Mouse (Mus musculus) embryo, embryonic 9.5 days (tissue): ENCODE measurements around the gene Fibp.
"Not testable (repeated sequence)": the region's sequence is repeated elsewhere in the genome, so short reads cannot be mapped to it uniquely, and the experiment has no call there.

ENCODE experiments used
- DNase-seq: peaks from one replicate; pipeline ENCODE4 v3.0.0-alpha.2; 2017; ENCODE audit errors: extremely low spot score

Gene Fibp

DNA sequence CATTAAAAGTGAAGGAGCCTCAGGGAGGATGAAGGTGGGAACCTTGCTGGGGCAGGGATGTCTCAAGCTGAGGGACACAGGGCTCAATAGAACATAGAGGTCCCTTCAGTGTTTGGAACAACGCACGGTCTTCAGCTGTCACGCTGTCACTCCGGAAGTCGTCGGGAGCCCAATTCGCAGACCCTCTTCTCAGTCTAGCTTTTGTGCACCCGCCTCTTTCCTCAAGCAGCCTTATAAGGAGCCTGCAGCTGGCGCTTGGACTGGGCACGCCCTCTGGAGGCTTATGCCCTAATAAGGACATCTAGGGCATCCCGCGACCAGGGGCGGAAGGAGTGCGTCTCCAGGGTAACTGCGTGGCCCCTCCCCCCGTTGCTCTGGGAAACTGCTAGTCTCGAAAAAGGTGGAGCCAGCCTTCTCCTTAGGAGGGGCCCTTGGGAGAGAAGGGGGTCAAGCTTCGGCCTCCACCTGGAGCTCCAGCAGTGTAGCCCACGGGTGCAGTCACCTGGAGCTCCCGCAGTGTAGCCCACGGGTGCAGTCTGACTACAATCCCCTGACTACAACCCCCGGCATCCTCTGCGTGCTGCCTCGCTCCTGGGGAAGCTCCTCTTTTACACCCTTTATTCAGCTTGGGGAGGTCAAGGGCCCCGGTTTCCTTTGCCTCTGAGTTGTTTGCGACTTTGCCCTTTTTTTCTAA is 28.6 kb downstream of the Fibp start:
- DNase-seq, result peak; percentile 98

DNA sequence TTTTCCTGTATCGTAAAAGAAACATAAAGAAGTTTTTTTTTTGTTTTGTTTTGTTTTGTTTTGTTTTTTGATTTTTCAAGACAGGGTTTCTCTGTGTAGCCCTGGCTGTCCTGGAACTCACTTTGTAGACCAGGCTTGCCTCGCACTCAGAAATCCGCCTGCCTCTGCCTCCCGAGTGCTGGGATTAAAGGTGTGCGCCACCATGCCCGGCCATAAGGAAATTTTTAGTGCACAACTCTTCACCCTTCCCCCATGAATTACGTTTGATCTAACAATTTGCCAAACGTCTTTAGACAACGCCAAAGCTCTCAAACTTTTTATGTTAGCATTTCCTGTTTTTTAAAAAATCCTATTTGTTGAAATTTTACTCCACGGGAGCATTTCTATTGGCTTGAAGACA is 29.3 kb downstream of the Fibp start:
- DNase-seq, result not testable (repeated sequence)

DNA sequence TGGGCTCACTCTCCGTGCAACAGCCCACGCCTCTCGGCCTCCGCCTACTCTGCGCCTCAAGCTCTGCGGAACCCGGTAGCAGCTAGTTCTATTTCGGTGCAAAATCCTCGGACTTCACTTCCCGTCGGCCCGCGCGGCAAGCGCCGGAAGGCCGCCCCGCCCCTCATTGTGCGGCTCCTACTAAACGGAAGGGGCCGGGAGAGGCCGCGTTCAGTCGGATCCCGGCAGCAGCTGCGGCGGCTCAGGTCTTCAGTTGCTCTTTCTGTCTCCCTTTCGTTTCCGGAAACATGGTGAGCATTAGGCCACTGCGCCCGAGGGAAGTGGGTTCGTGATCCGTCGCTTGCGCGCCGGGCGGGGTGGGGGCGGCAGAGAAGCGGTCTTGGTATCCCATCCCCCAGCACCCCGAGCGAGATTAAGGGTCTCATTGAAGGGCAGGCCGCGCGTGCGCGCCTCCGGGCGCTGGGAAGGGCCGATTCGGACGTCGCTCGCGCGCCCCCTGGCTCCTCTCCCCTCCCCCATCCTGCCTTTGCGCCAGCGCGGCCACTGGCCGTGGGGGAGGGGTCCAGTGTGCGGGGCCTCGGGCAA is 30.0 kb downstream of the Fibp start, which contains the start of gene Cfl1:
TSS of gene Cfl1 (plus strand) at position 143 of the 585 bp plus-strand sequence.
- DNase-seq, result peak; percentile 95

DNA sequence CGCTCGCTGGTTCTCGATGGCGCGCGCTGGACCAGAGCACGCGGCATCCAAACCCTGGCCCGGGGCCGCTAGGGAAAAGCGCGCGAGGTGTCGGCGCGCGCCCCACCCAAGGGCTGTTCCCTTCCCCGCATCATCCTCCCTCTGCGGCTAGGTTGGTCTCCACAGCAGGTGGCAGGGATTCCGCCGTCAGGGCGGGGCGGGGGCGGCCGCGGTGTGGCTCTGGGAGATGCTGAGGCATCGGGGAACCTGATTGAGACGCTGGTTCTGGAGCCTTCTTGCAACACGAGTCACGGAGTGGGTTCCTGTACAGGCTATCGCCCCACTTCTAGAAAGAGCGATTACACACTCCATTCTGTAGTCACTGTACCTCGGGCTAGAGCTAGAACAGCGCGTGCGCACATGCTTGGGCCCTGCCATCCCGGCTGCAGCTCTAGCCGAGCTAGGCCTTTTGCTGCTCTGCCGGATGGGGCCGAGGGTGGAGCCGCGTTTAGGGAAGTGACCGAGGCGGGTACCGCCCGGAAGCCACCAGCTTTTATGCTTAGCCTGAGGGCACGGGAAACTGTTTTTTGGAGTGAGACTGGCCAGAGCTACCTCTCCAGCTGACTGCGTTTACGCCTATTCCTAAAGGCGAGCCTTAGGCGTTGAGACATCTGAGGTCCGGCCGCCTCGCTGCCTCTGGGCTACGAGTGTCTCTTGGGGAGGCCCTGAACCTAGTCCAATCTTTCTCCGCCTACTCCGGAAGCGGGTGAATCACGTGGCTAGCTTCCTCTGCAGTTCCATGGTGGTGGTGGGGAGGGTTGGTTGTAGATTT is 30.7 kb downstream of the Fibp start:
- DNase-seq, result peak; percentile 77

DNA sequence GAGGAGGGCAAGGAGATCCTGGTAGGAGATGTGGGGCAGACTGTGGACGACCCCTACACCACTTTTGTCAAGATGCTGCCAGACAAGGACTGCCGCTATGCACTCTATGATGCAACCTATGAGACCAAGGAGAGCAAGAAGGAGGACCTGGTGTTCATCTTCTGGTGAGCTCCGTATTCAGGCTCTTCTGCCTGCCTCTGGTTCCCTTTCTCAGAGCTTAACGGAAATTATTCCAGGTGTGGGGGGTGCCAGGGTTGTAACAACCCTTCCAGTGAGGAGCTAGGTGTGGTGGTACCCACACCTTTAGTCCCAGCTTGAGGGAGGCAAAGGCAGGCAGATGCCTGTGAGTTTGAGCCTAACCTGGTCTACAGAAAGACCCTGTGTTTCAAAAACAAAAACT is 32.2 kb downstream of the Fibp start:
- DNase-seq, result no peak

DNA sequence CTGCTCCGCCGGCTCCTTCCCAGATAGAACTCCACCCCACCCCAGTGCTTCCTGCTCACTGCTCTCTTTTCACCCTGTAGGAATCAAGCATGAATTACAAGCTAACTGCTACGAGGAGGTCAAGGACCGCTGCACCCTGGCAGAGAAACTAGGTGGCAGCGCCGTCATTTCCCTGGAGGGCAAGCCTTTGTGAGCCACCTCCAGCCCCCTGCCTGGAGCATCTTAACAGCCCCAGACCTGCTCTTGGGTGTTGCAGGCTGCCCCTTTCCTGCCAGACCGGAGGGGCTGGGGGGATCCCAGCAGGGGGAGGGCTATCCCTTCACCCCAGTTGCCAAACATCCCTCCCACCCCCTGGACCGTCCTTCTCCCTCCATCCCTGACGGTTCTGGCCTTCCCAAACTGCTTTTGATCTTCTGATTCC is 32.9 kb downstream of the Fibp start:
- not testable (repeated sequence) for DNase-seq

DNA sequence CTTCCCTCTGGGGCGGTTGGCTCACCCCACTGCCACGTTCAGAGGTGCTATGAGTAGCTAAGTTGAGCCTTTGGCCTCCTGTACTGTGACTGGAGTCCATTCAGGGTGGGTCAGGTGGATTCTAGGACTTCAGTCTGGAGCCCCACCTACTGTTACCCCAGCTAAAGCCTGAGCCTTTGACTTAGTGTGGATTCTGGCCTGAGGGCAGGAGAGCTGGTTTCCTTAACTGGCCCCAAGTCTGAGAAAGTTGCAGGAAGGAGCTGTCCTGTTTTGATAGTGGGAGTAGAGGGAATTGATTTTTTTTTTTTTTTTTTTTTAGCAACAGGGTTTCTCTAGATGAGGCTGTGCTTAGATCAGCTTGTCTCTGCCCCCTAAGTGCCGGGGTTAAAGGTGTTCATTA is 33.9 kb downstream of the Fibp start:
- DNase-seq, result no peak

DNA sequence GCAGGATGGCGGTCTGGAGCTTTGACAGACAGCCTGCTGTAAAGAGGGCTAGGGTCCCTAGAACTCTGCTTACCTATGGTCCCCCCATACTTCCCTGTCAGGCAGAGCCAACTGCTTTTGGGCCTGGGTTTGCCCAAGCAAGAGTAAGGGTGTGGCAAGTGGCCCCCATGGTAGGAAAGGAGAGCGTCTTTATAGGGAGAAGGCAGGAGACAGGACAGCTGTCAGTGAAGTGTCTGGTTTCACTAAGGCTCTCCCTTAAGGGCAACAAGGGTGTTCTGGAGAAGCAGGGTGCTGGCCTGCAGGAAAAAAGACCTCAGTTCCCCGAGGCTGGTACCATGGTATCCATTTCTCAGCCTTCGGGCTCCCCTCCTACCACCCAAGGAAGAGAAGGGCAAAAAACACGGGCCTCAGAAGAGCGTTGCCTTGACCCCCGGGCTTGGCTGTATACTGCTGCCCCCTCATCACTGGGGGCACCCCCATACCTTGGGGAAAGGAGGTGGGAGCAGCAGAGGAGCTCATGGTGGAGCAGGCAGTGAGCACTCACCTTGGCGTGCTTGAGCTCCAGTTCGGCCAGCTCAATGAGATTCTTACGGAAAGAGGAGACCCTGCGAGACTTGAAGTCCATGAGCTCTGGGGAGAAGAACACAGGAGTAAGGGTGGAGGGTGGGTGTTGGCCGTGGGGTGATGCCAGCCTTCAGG is 35.1 kb downstream of the Fibp start:
- no peak for DNase-seq

DNA sequence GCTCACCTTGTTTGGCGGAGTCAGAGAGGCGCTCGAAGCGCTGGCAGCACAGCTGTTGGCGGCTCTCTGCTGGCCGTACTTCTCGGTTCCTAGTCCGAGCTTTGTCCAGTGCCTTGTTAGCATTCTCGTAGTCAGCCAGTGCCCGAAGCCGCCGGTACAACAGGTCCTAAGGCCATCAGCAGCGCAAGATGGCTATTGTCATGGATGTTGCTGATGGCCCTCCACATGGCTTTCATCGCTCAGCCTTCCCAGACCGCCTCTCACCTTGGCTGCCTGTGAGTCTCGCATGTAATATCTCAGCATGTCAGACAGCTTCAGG is 35.6 kb downstream of the Fibp start:
- no peak for DNase-seq

DNA sequence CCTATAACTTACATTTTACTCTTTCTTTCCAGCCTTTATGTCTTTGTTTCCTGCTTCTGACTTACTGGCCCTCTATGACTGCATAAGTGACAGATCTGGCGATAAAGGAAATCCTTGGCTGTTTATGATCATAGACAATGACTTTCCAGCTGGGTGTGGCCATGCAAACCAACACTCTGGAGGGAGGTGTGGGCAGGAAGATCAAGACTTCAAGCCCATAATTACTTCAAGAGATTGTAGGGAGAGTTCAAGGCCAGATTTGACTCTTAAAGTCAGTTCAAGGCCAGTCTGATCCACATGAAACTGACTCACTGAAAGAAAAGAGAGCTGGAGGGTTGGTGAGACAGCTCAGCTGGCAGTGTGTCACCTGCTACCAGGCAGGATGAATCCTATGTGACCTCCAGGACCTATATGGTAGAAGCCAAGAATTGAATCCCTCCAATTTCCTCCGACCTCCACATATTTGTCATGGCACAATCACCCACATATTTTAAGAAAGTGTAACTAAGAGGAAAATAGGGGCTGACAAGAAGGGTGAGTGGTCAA is 40.0 kb downstream of the Fibp start:
- DNase-seq, result no peak

DNA sequence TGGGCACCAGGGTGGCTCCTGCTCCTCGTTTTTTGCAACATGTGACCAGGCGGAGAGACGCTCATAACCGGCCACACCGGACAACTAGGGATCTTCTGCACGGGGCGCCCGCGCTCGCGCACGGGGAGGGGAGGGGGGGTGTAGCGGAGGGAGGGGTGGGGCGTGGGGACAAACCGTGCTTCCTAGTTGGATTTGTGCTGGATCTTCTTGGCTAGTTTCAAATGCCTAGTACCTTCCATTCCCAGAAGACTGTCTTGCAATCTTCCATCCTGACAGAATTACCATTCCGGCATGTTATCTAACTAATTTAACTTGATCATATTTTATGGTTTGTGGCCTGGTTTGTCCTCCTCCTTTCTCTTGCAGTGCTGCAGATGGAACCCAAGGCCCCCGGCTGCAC is 43.3 kb downstream of the Fibp start, which contains the start of gene 1700020D05Rik:
TSS of gene 1700020D05Rik (minus strand) at position 101 of the 400 bp plus-strand sequence.
- no peak for DNase-seq

DNA sequence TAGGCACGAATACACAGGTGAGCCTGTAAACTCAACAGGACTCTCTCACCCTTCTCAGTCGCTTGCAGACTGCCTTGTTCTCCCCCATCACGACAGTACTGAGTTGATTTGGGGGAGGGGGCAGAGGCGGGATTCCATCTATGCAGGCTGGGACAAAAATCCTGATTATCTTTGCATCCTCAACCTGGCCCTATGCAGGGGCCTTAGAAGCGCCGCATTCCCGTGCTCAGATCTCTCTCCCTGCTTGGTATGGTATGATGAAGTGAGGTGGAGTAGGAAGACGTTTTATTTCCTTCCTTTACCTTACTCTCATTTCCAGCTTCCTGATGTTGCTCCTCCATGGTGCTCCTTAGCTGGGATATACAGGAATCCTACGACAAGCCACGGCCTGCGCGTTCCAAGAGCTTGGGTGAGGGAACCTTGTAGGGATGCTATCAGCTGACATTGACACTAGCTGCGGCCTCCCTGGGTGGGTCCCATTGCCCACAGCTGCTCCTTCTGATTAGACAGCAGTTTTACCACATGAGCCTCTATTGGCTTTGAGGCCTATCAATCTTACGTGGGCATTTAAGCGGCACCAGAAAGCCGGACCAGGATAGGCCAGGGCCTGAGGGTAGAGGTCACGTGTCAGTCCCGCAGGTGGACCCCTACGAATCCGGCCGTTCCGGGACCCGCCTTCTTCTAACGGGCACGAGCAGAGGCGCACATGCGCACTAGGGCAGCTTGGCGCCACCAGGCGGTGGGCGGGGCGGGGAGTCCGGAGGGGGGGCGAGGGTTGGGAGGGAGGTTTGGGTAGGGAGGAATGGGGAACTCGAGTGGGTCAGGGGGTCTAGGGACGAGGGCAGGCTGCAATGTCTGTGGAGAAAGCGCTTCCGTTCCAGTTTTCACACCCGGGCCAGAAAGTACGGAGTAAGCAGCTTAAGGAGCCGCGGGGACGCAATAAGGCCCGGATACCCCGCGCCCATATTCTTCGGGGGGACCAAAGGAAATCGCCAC is 49.9 kb downstream of the Fibp start, which contains the start of gene Snx32:
TSS of gene Snx32 (minus strand) at position 508 of the 996 bp plus-strand sequence.
- DNase-seq, result peak; percentile 93

DNA sequence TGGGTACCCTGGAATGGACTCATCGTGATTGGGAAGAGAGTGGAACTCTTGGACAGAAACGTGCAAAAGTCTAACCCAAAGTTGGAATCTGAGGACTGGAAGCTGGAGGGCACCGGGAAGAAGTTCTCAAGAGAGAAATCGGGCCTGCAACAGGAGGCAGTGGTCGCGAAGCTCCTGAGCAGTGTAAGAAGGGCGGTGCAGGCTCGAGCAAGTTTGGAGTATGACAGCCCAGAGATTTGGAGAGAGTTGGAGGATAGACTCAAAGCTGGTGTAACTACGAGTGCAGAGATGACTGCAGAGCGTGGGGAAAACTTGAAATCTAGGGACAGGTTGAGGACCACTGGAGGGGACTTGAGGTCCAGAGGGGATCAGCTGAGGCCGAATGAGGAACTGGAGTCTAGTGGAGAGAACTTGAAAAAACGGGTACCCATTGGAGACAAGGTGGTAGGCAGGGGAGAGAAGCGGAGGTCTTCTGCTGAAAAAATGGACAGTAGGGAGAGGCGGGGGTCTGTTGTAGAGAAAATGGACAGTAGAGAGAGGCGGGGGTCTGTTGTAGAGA is 50.7 kb downstream of the Fibp start:
- peak; percentile 29 for DNase-seq

DNA sequence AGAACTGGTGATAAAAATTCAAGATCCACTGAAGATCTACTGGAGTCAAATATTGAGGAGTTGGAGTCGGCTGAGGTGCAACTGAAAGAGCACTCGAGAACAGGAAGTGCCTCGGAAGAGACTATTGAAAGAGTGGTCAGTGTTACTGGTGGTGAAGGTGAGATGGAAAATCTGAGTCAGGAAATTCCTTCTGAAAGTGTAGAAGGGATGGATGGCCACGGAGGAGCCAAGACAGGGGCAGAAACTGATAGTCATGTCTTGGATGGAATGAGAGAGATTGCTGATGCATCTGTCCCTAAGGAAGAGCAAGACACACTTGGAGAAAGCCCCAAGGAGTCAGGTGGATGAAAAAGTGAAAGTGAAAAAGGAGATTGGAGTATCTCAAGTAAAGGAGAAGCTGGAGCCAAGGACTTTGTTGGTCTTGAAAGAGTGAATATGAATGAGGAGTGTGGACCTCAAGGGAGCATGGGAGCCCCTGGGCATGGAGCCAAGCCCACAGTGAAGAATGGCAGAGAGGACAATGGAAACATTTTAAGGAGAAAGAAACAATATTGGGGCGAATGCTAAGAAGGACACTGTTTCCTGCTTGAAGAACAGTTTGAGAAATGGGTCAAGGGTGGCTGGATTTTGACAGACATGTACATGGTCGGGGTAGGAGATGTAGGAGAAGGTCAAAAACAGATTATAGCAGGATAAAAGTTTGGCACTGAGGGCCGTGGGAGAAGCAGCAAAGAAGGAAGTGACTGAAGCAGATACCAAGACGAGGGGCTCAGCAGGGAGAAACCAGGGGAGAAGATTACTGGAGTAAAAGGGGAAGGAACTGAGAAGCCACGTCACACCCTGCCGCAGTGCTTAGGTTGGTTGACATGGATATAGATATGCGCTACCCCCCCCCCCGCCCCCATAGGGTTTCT is 51.9 kb downstream of the Fibp start:
- no peak for DNase-seq

DNA sequence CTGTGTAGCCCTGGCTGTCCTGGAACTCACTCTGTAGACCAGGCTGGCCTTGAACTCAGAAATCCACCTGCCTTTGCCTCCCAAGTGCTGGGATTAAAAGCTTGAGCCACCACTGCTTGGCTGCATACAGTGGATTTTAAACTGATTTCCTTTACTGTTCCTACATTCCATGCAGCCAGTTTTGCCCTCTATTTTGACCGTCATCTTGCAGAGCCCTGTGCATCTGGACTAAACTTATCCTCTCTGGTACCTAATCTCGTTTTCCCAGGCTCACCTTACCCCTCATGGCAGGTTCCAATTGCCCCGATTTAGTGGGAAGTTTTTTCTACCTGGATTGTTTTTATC is 52.6 kb downstream of the Fibp start:
- DNase-seq, result no peak
